Mouse (Mus musculus) myocyte (in vitro differentiated cells): ENCODE data around the gene Sdr9c7. TPM values are rescaled to one million over a fixed set of nuclear protein-coding genes. Genes with fewer than 3 reads are reported as not detected.
"Not testable (repeated sequence)": the region's sequence is repeated elsewhere in the genome, so short reads cannot be mapped to it uniquely, and the experiment has no call there.

Experiments used
- H3K27me3 ChIP-seq: one replicate; pipeline ENCODE4 v1.6.1; 2011; ENCODE audit not compliant: control insufficient read depth, insufficient read depth, insufficient read length
- H3K36me3 ChIP-seq: one replicate; pipeline ENCODE4 v1.6.1; 2011; ENCODE audit not compliant: control insufficient read depth, insufficient read depth
- H3K4me2 ChIP-seq: one replicate; pipeline ENCODE4 v1.6.1; 2011; ENCODE audit warnings: low read depth, control low read depth
- H3K4me3 ChIP-seq: one replicate; pipeline ENCODE4 v1.5.1; 2011; ENCODE audit warnings: mild to moderate bottlenecking, control low read depth, moderate library complexity
- H3K79me2 ChIP-seq: one replicate; pipeline ENCODE4 v1.6.1; 2011; ENCODE audit not compliant: control insufficient read depth, insufficient read depth
- H3ac ChIP-seq: one replicate; pipeline ENCODE4 v1.6.1; 2011; ENCODE audit not compliant: control insufficient read depth, insufficient read length
- CEBPB ChIP-seq: IDR thresholded peaks from 2 replicates; pipeline ENCODE4 v1.6.1; 2011; ENCODE audit warnings: mild to moderate bottlenecking, moderate library complexity; ENCODE audit not compliant: poor library complexity, insufficient read depth, severe bottlenecking
- E2F4 ChIP-seq: IDR thresholded peaks from one replicate; pipeline ENCODE4 v1.6.1; 2011; ENCODE audit warnings: mild to moderate bottlenecking, control low read depth, moderate library complexity; ENCODE audit not compliant: insufficient read depth
- MAX ChIP-seq: IDR thresholded peaks from one replicate; pipeline ENCODE4 v1.6.1; 2011; ENCODE audit warnings: low read depth, mild to moderate bottlenecking, control low read depth
- MYOD1 ChIP-seq, 3 experiments: IDR thresholded peaks; one replicate each; pipeline ENCODE4 v1.6.1; 2011; ENCODE audit warnings: control low read depth in 2 of 3, low read depth in 2 of 3, mild to moderate bottlenecking in 2 of 3, moderate library complexity in 1 of 3; ENCODE audit not compliant: insufficient read length in 2 of 3, control insufficient read depth in 1 of 3
- MYOG ChIP-seq, 3 experiments: IDR thresholded peaks; one replicate each; pipeline ENCODE4 v1.6.1; 2011; ENCODE audit warnings: control low read depth in 2 of 3, low read depth in 2 of 3, mild to moderate bottlenecking in 2 of 3; ENCODE audit not compliant: insufficient read length in 2 of 3, control insufficient read depth in 1 of 3, insufficient read depth in 1 of 3
- POLR2A ChIP-seq: IDR thresholded peaks from one replicate; pipeline ENCODE4 v1.6.1; 2011; ENCODE audit warnings: low read depth, mild to moderate bottlenecking, control low read depth, moderate library complexity; ENCODE audit not compliant: insufficient read length
- POLR2AphosphoS2 ChIP-seq: IDR thresholded peaks from one replicate; pipeline ENCODE4 v1.6.1; 2011; ENCODE audit warnings: low read depth, control low read depth; ENCODE audit not compliant: insufficient read length
- REST ChIP-seq: IDR thresholded peaks from one replicate; pipeline ENCODE4 v1.6.1; 2011; ENCODE audit warnings: mild to moderate bottlenecking, control low read depth, moderate library complexity; ENCODE audit not compliant: insufficient read depth, insufficient read length
- SRF ChIP-seq: IDR thresholded peaks from one replicate; pipeline ENCODE4 v1.6.1; 2011; ENCODE audit warnings: low read depth; ENCODE audit not compliant: control insufficient read depth, insufficient read length
- TCF12 ChIP-seq: IDR thresholded peaks from one replicate; pipeline ENCODE4 v1.6.1; 2011; ENCODE audit warnings: mild to moderate bottlenecking, control low read depth; ENCODE audit not compliant: poor library complexity, insufficient read depth, severe bottlenecking
- TCF3 ChIP-seq: IDR thresholded peaks from one replicate; pipeline ENCODE4 v1.6.1; 2011; ENCODE audit warnings: low read depth, control low read depth; ENCODE audit not compliant: insufficient read length
- USF1 ChIP-seq: IDR thresholded peaks from one replicate; pipeline ENCODE4 v1.6.1; 2011; ENCODE audit warnings: low read depth, mild to moderate bottlenecking, control low read depth, moderate library complexity
- polyA plus RNA-seq: library from polyadenylated mRNA; unstranded; fragments of >200 nt; fragmentation: generic; extraction: Trizol; gene quantifications from one replicate; pipeline ENCODE4 v1.2.1, GENCODE M21; 2012; ENCODE audit warnings: missing spikeins

The Sdr9c7 gene
- polyA plus RNA-seq, 1 experiment: not detected

DNA sequence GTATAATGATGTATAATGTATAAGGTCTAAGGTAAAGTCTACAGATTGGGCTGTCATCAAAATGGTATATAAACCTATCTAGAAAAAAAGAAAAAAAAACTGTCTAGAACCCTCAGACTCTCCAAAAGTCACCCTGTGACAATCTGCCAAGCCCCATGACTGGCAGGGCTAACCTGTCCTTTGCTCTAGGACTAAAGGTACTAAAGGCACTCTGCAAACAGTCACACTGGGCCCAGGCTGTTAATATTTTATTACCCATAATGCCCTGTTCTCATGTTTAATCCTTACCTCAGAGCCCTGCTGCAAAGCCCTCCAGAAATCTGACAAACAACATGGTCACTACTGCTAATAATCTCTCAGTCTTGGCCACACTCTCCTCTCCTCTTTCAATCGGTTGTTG, 11.8 kb upstream of the Sdr9c7 start:
- Histone ChIP-seq H3K79me2 (no peaks in the 10 kb centered on the region), H3ac (no peak overlapping the region), H3K4me3 (no peak overlapping the region), H3K4me2 (no peak overlapping the region), H3K36me3 (no peaks in the 10 kb centered on the region), H3K27me3 (peaks cover 25% of the 10 kb centered on the region)
- TF ChIP-seq POLR2A: no peak
- TF ChIP-seq REST: no peak
- no peak for TF ChIP-seq TCF12
- no peak for TF ChIP-seq MYOD1 (IDR thresholded peaks at IDR 0.05; ENCODE audit: control insufficient read depth in 1 of 3, insufficient read length in 2 of 3, low read depth in 2 of 3)
- TF ChIP-seq MYOG (IDR thresholded peaks at IDR 0.05; ENCODE audit: control insufficient read depth in 1 of 3, insufficient read depth in 1 of 3, insufficient read length in 2 of 3, low read depth in 2 of 3): no peak
- no peak for TF ChIP-seq TCF3
- no peak for TF ChIP-seq E2F4
- no peak for TF ChIP-seq SRF
- no peak for TF ChIP-seq MAX
- TF ChIP-seq CEBPB: no peak
- TF ChIP-seq POLR2AphosphoS2: no peak
- no peak for TF ChIP-seq USF1

DNA sequence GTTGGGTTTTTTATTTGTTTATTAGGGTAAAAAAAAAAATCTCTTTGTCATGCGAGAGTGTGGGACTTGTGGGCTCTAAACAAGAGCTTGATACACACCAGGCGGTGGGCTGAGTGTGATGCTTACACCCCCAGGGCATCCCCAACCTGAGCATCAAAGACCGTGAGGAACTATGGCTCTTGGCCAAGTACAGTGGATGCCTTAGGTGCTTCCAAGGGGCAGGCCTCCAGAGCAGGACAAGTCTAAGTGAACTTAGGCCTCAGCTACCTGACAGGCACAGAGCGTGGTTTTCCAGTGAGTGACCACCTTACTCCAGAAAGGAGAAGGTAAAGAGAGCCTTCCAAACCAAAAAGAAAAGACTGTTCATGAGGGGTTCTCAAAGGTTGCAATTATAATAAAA, 11.3 kb upstream of the Sdr9c7 start:
- H3K79me2 ChIP-seq: no peaks in the 10 kb centered on the region
- H3ac ChIP-seq: no peak overlapping the region
- H3K36me3 ChIP-seq: no peaks in the 10 kb centered on the region
- no peak for TF ChIP-seq MYOG (IDR thresholded peaks at IDR 0.05; ENCODE audit: control insufficient read depth in 1 of 3, insufficient read depth in 1 of 3, insufficient read length in 2 of 3, low read depth in 2 of 3)
- H3K27me3 ChIP-seq: peaks cover 27% of the 10 kb centered on the region
- no peak overlapping the region for H3K4me2 ChIP-seq
- H3K4me3 ChIP-seq: no peak overlapping the region

DNA sequence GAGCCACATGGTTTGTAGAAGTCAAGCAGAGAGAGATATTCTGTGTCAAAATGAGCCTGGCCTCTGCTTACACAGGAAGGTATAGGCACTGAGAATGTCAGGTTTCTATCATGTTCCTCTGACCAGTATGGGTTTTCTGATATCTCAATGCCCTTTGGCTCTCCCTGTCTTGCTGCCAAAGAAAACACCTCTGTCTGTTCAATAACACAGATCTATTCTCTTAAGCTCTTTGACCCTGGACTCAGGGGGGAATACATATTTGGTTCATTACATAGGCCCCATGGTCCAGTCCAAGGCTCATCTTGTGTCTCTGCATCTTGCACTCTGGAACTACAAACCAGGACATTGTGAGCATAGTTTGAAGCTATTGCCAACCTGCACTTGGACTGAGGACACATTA, 9.7 kb upstream of the Sdr9c7 start, which contains the start of gene Rdh7:
TSS of gene Rdh7 (minus strand) at position 213 of the 400 bp plus-strand sequence.
- H3K4me3 ChIP-seq: no peak within 1 kb of the TSS
- no peak within 1 kb of the TSS for H3ac ChIP-seq
- H3K4me2 ChIP-seq: no peak within 1 kb of the TSS
- no peaks in the 10 kb centered on the region for H3K79me2 ChIP-seq
- peaks cover 34% of the 10 kb centered on the region for H3K27me3 ChIP-seq
- H3K36me3 ChIP-seq: no peaks in the 10 kb centered on the region
- no peak for TF ChIP-seq USF1
- TF ChIP-seq SRF: no peak
- no peak for TF ChIP-seq MYOD1 (IDR thresholded peaks at IDR 0.05; ENCODE audit: control insufficient read depth in 1 of 3, insufficient read length in 2 of 3, low read depth in 2 of 3)
- no peak for TF ChIP-seq MYOG (IDR thresholded peaks at IDR 0.05; ENCODE audit: control insufficient read depth in 1 of 3, insufficient read depth in 1 of 3, insufficient read length in 2 of 3, low read depth in 2 of 3)
- TF ChIP-seq POLR2AphosphoS2: no peak
- no peak for TF ChIP-seq REST
- no peak for TF ChIP-seq TCF3
- no peak for TF ChIP-seq TCF12
- TF ChIP-seq E2F4: no peak

GRCm38 (mm10) chr10:127891481-127891880, 6.8 kb upstream of the Sdr9c7 start:
- Histone ChIP-seq H3K36me3 (no peaks in the 10 kb centered on the region), H3ac (no peak overlapping the region), H3K27me3 (peaks cover 49% of the 10 kb centered on the region), H3K4me3 (no peak overlapping the region), H3K79me2 (no peaks in the 10 kb centered on the region), H3K4me2 (no peak overlapping the region)
- TF ChIP-seq USF1 (no peak), MAX (no peak), SRF (no peak), MYOG (IDR thresholded peaks at IDR 0.05; ENCODE audit: control insufficient read depth in 1 of 3, insufficient read depth in 1 of 3, insufficient read length in 2 of 3, low read depth in 2 of 3) (no peak), POLR2A (no peak), TCF12 (no peak), MYOD1 (IDR thresholded peaks at IDR 0.05; ENCODE audit: control insufficient read depth in 1 of 3, insufficient read length in 2 of 3, low read depth in 2 of 3) (no peak), CEBPB (no peak), POLR2AphosphoS2 (no peak), TCF3 (no peak), REST (no peak), E2F4 (no peak)

GRCm38 (mm10) chr10:127893163-127894022, 4.9 kb upstream of the Sdr9c7 start:
- H3K36me3 ChIP-seq, H3K79me2 ChIP-seq, H3K4me2 ChIP-seq, H3ac ChIP-seq, H3K4me3 ChIP-seq: not testable (repeated sequence)
- H3K27me3 ChIP-seq: peaks cover 60% of the 10 kb centered on the region
